Mouse (Mus musculus) heart, embryonic 14.5 days (tissue): ENCODE measurements around the gene Il10. TPM values are rescaled to one million over a fixed set of nuclear protein-coding genes. Genes with fewer than 3 reads are reported as not detected.
A peak's percentile ranks its signal among the peaks of the same experiment; 100 is the strongest.

Experiments
- ATAC-seq: fragments of 200-750 bp; cut with Nextera tagmentation; 2 replicates; pipeline ENCODE4 v1.8.0; 2017; ENCODE audit warnings: low read depth, moderate TSS enrichment; ENCODE audit not compliant: insufficient number of reproducible peaks, insufficient read depth, low FRiP score
- H3K27ac ChIP-seq, 2 experiments: fragments of 200-500 bp in 1 of 2; fragments of 300-500 bp in 1 of 2; sonication (generic) in 1 of 2; replicated peaks in 1 of 2; 2 replicates each; pipeline ENCODE4 v1.5.1; 2012 to 2014; ENCODE audit warnings: low read depth in 2 of 2, low read length in 2 of 2, control low read depth in 1 of 2, mild to moderate bottlenecking in 1 of 2, mixed read lengths in 1 of 2; ENCODE audit not compliant: control insufficient read depth in 1 of 2, insufficient read depth in 1 of 2
- H3K27me3 ChIP-seq: fragments of 300-500 bp; sonication (generic); 2 replicates; pipeline ENCODE4 v1.6.1; 2014; ENCODE audit warnings: mild to moderate bottlenecking, low read length, control low read depth; ENCODE audit not compliant: control insufficient read depth, insufficient read depth
- H3K36me3 ChIP-seq: fragments of 300-500 bp; sonication (generic); 2 replicates; pipeline ENCODE4 v1.6.1; 2014; ENCODE audit warnings: mild to moderate bottlenecking, control low read depth, low read length, mixed read lengths; ENCODE audit not compliant: control insufficient read depth, insufficient read depth
- H3K4me1 ChIP-seq, 2 experiments: fragments of 200-500 bp in 1 of 2; fragments of 300-500 bp in 1 of 2; sonication (generic) in 1 of 2; 2 replicates each; pipeline ENCODE4 v1.6.1; 2012 to 2014; ENCODE audit warnings: low read length in 2 of 2, control low read depth in 1 of 2, mixed read lengths in 1 of 2; ENCODE audit not compliant: control insufficient read depth in 2 of 2, insufficient read depth in 2 of 2
- H3K4me2 ChIP-seq: fragments of 300-500 bp; sonication (generic); 2 replicates; pipeline ENCODE4 v1.6.1; 2014; ENCODE audit warnings: mild to moderate bottlenecking, low read length
- H3K4me3 ChIP-seq, 2 experiments: fragments of 200-500 bp in 1 of 2; fragments of 300-500 bp in 1 of 2; sonication (generic) in 1 of 2; 2 replicates each; pipeline ENCODE4 v1.5.1; 2012 to 2014; ENCODE audit warnings: low read length in 2 of 2, mild to moderate bottlenecking in 2 of 2, control low read depth in 1 of 2, low read depth in 1 of 2, moderate library complexity in 1 of 2; ENCODE audit not compliant: control insufficient read depth in 1 of 2, insufficient read depth in 1 of 2
- H3K9ac ChIP-seq: fragments of 300-500 bp; sonication (generic); 2 replicates; pipeline ENCODE4 v1.6.1; 2014; ENCODE audit warnings: mild to moderate bottlenecking, low read length
- H3K9me3 ChIP-seq: fragments of 300-500 bp; sonication (generic); 2 replicates; pipeline ENCODE4 v1.6.1; 2016; ENCODE audit warnings: low read length, control low read depth; ENCODE audit not compliant: control insufficient read depth
- WGBS: fragments of 180-500 bp; shearing (Covaris S2); extraction: QIAGEN DNeasy Blood & Tissue Kit; methylation state at CpG from one replicate; pipeline ENCODE4 v1.1.7; 2014; 5-methylcytosine and 5-hydroxymethylcytosine counted together
- polyA plus RNA-seq: library from polyadenylated mRNA; unstranded; fragments of >200 nt; fragmentation: Nextera tagmentation; extraction: Ambion mirVana; gene quantifications from 2 replicates; pipeline ENCODE4 v1.2.1, GENCODE M21; 2014

Gene Il10
- polyA plus RNA-seq, 1 experiment from 2014 or later, result not detected

GRCm38 (mm10) chr1:131072376-131072990, 52.8 kb downstream of the Il10 start:
- Histone ChIP-seq H3K27me3 (no peaks in the 10 kb centered on the region), H3K9ac (no peak overlapping the region), H3K4me3 (no peak overlapping the region), H3K27ac (no peak overlapping the region), H3K4me2 (no peak overlapping the region), H3K36me3 (peaks cover 11% of the 10 kb centered on the region; the same call in 1 of the 2 replicates), H3K9me3 (no peaks in the 10 kb centered on the region), H3K4me1 (peaks cover 45 to 73% of the 10 kb centered on the region in 2 experiments)
- 70% methylated on average over 7 of the region's 7 CpGs for WGBS
- ATAC-seq, result no peak

GRCm38 (mm10) chr1:131074524-131074938, 54.9 kb downstream of the Il10 start:
- 21% methylated on average over 8 of the region's 8 CpGs for WGBS
- Histone ChIP-seq H3K27me3 (no peaks in the 10 kb centered on the region), H3K36me3 (no peaks in the 10 kb centered on the region), H3K4me1 (peaks cover 49 to 86% of the 10 kb centered on the region in 2 experiments), H3K4me2 (peak overlapping the region; percentile 34), H3K9me3 (no peaks in the 10 kb centered on the region), H3K4me3 (no peak overlapping the region), H3K9ac (no peak overlapping the region), H3K27ac (peak overlapping the region; percentile 75 to 77)
- peak; percentile 62 for ATAC-seq

Other genes with a start within 250 kb of the Il10 start
- gene Fcamr, start 218.9 kb upstream of the Il10 start, polyA plus RNA-seq, result 0.26 TPM in 1 of 2 replicates, not detected in the other
- gene Pigr, start 193.2 kb upstream of the Il10 start, polyA plus RNA-seq, result 0.05 TPM in 1 of 2 replicates, not detected in the other
- 2.0 and 4.4 TPM in 2 replicates for gene Fcmr, start 154.2 kb upstream of the Il10 start, polyA plus RNA-seq
- gene Il24, start 132.4 kb upstream of the Il10 start, polyA plus RNA-seq, result not detected in 2 replicates
- not detected in 2 replicates for gene Il20, start 108.4 kb upstream of the Il10 start, polyA plus RNA-seq
- gene Il19, start 79.7 kb upstream of the Il10 start, polyA plus RNA-seq, result not detected in 2 replicates
- gene Mapkapk2, start 78.0 kb downstream of the Il10 start, polyA plus RNA-seq, result 59.9 and 96.1 TPM in 2 replicates
- 1.5 and 1.7 TPM in 2 replicates for gene Dyrk3, start 118.5 kb downstream of the Il10 start, polyA plus RNA-seq
- gene Eif2d, start 133.3 kb downstream of the Il10 start, polyA plus RNA-seq, result 49.6 and 50.2 TPM in 2 replicates
- gene Rassf5, start 225.4 kb downstream of the Il10 start, polyA plus RNA-seq, result 10.7 and 19.3 TPM in 2 replicates